Mouse (Mus musculus) Patski (cell line): ENCODE measurements at regions not wholly inside any gene's neighbourhood (a gene's known extent, or its start where the extent isn't known, plus 50 kb on each side); places are given as distances from the start of the nearest gene placed in this dataset.

Experiments used
- ATAC-seq: fragments of 100-300 bp; one replicate; pipeline ENCODE4 v1.8.0; 2021
- CTCF ChIA-PET: fragments of 350-600 bp; sonication (Branson Sonifier 250); formaldehyde crosslinking; loops from one replicate; lab custom pipeline; 2022; ENCODE audit warnings: inconsistent platforms; lab: Charles Lee
- POLR2A ChIA-PET: fragments of 350-600 bp; sonication (Branson Sonifier 250); formaldehyde crosslinking; loops from one replicate; lab custom pipeline; 2022; ENCODE audit warnings: antibody characterized with exemption, inconsistent platforms; lab: Charles Lee
- DNase-seq: peaks from one replicate; pipeline ENCODE4 v3.0.0-alpha.2; 2011; ENCODE audit warnings: low read depth, low spot score
- H3K27me3 ChIP-seq: fragments of 371-371 bp; one replicate; pipeline ENCODE4 v1.5.1; 2021
- CTCF ChIP-seq: fragments of 100-300 bp; IDR thresholded peaks from one replicate; pipeline ENCODE4 v1.5.1; 2021
- in situ Hi-C: fragments of 300-500 bp; cut with MboI; formaldehyde crosslinking; loops from 3 replicates; pipeline ENCODE4 v1.11.1; 2018; ENCODE audit warnings: low pct_unique_long_range_greater_than_20kb, mixed read lengths

DNA sequence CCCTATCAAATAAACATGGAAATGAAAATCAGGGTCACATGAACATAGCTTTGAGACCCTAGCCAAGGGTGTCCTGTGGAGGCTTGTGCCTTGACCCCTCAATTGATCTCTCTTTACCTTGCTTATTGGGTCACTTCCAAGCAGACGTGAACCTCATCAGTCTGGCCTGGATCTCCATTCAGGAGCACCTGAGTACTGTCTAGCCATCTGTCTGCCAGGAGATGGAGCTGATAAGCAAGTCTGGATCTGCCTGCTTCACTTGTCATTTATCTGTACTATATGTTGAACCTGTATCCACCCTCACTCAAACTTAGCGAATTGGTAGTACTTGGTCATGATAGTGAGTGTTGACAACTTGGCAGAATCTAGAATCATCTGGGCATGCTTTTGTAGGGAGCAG, 58.2 kb upstream of the Cacnb2 start:
- no peak for TF ChIP-seq CTCF
- in situ Hi-C loops, result no loop called here
- CTCF ChIA-PET, result no interaction called here
- peaks cover 3% of the 10 kb centered on the region for H3K27me3 ChIP-seq
- DNase-seq, result no peak
- ATAC-seq, result no peak
- POLR2A ChIA-PET, result no interaction called here

GRCm38 (mm10) chr2:14548650-14549049, 54.2 kb upstream of the Cacnb2 start:
- H3K27me3 ChIP-seq, result no peaks in the 10 kb centered on the region
- CTCF ChIA-PET, result no interaction called here
- ATAC-seq (no peak), DNase-seq (no peak)
- POLR2A ChIA-PET, result no interaction called here
- in situ Hi-C loops, result no loop called here
- no peak for TF ChIP-seq CTCF

DNA sequence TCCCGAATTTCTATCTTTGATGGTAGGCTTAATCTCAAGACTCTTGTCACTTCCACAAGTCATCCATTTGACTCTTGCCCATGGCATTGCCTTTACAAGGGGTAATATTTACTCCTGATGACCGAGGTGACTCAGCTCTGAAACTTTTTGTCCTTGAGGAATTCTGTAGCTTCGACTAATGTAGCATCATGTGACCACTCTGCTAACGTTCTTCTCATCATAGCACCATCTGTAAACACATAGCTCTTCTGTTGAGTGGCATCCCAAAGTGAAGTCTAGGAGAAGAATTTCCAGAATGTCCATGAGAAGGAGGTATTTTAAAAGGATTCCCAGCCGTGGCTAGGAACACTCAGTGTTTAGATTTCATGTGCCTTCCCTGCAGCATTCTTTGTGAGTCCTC, 53.3 kb upstream of the Cacnb2 start:
- no peak for TF ChIP-seq CTCF
- in situ Hi-C loops, result no loop called here
- H3K27me3 ChIP-seq, result no peaks in the 10 kb centered on the region
- DNase-seq (no peak), ATAC-seq (no peak)
- CTCF ChIA-PET, result interaction anchor here (0.9 kb wide), 1 partner anchor 27 kb away, joined by 3 read pairs; no protein-coding TSS in a partner anchor
- POLR2A ChIA-PET, result no interaction called here

- in situ Hi-C loops, result no loop called here
- TF ChIP-seq CTCF, result no peak
- ChIA-PET POLR2A (no interaction called here), CTCF (no interaction called here)
- DNase-seq (no peak), ATAC-seq (no peak)
- H3K27me3 ChIP-seq, result no peaks in the 10 kb centered on the region
Observed at GRCm38 (mm10) chr2:14550826-14551225, 52.1 kb upstream of the Cacnb2 start.
